8 mouse cellular contexts compared by ENCODE assay signal in genomic region chr10:75780769-75781578, GRCm38 (mm10). TPM values are rescaled to one million over a fixed set of nuclear protein-coding genes. Genes with fewer than 3 reads are reported as not detected.
DNase-seq lines count a peak whose midpoint lies in the region; ATAC-seq lines count a peak whose summit lies in the region.

TSS of gene Gm20441 (minus strand) at chr10:75780954.
TSS of gene Gstt3 (minus strand) at chr10:75781414.

- peak within 1 kb of the TSS; percentile 88 for H3K4me2 ChIP-seq in embryonic facial prominence, embryonic 15.5 days (replicated peaks)
- H3K4me2 ChIP-seq in heart, embryonic 12.5 days: peak within 1 kb of the TSS; percentile 96
- peak within 1 kb of the TSS; percentile 92 for H3K4me2 ChIP-seq in kidney, embryonic 14.5 days (replicated peaks; ENCODE audit: low read depth, low read length)

- DNase-seq in 416B (ENCODE audit: low read depth): peak; percentile 81
- peak; percentile 78 for DNase-seq in Muller cell, postnatal 12 days (ENCODE audit: inconsistent ontology term)
- peak; percentile 82 for DNase-seq in lung, postnatal 10 days
- DNase-seq in ovary, postnatal 36 days (ENCODE audit: low spot score): peak; percentile 57
- DNase-seq in right cerebral cortex, postnatal 25 days: no peak

- peaks cover 17% of the 10 kb centered on the region for H3K4me1 ChIP-seq in embryonic facial prominence, embryonic 15.5 days
- peaks cover 15% of the 10 kb centered on the region for H3K4me1 ChIP-seq in heart, embryonic 12.5 days (replicated peaks)
- no peaks in the 10 kb centered on the region; the same call in 1 of the 2 replicates for H3K4me1 ChIP-seq in kidney, embryonic 14.5 days (ENCODE audit: control insufficient read depth, insufficient read depth, low read length)

- H3K36me3 ChIP-seq in embryonic facial prominence, embryonic 15.5 days: no peaks in the 10 kb centered on the region
- no peaks in the 10 kb centered on the region for H3K36me3 ChIP-seq in heart, embryonic 12.5 days
- no peaks in the 10 kb centered on the region for H3K36me3 ChIP-seq in kidney, embryonic 14.5 days (ENCODE audit: control insufficient read depth, insufficient read depth, low read length)

- peak; percentile 71; the same call in 1 of the 2 replicates for ATAC-seq in embryonic facial prominence, embryonic 15.5 days (ENCODE audit: insufficient number of reproducible peaks, low FRiP score, low TSS enrichment, low read depth)
- peak; percentile 52; the same call in 1 of the 2 replicates for ATAC-seq in heart, embryonic 12.5 days (ENCODE audit: insufficient number of reproducible peaks, low FRiP score)
- peak; percentile 78 for ATAC-seq in kidney, embryonic 14.5 days (ENCODE audit: low FRiP score, low TSS enrichment)

- peak within 1 kb of the TSS; percentile 52 for H3K4me3 ChIP-seq in embryonic facial prominence, embryonic 15.5 days (replicated peaks)
- H3K4me3 ChIP-seq in heart, embryonic 12.5 days: peak within 1 kb of the TSS; percentile 49
- H3K4me3 ChIP-seq in kidney, embryonic 14.5 days (ENCODE audit: low read length): peak within 1 kb of the TSS; percentile 54

- WGBS in embryonic facial prominence, embryonic 15.5 days: under 1% methylated on average over 28 of the region's 28 CpGs
- WGBS in heart, embryonic 12.5 days: 2% methylated on average over 28 of the region's 28 CpGs
- WGBS in kidney, embryonic 14.5 days: 1% methylated on average over 28 of the region's 28 CpGs

- peaks cover 18% of the 10 kb centered on the region; the same call in 1 of the 2 replicates for H3K27me3 ChIP-seq in embryonic facial prominence, embryonic 15.5 days
- H3K27me3 ChIP-seq in heart, embryonic 12.5 days (replicated peaks): peaks cover 30% of the 10 kb centered on the region
- no peaks in the 10 kb centered on the region for H3K27me3 ChIP-seq in kidney, embryonic 14.5 days (ENCODE audit: control insufficient read depth, insufficient read depth, low read length)

- H3K9ac ChIP-seq in embryonic facial prominence, embryonic 15.5 days: peak within 1 kb of the TSS; percentile 45
- peak within 1 kb of the TSS; percentile 50 for H3K9ac ChIP-seq in heart, embryonic 12.5 days
- H3K9ac ChIP-seq in kidney, embryonic 14.5 days (ENCODE audit: low read depth, low read length): peak within 1 kb of the TSS; percentile 62

- no peaks in the 10 kb centered on the region for H3K9me3 ChIP-seq in embryonic facial prominence, embryonic 15.5 days (replicated peaks)
- no peaks in the 10 kb centered on the region for H3K9me3 ChIP-seq in heart, embryonic 12.5 days (replicated peaks)
- no peaks in the 10 kb centered on the region for H3K9me3 ChIP-seq in kidney, embryonic 14.5 days (ENCODE audit: control insufficient read depth, low read length)

- peak within 1 kb of the TSS; percentile 71 for H3K27ac ChIP-seq in embryonic facial prominence, embryonic 15.5 days (replicated peaks)
- no peak within 1 kb of the TSS for H3K27ac ChIP-seq in heart, embryonic 12.5 days (ENCODE audit: poor library complexity, severe bottlenecking)
- peak within 1 kb of the TSS; percentile 80 for H3K27ac ChIP-seq in kidney, embryonic 14.5 days (ENCODE audit: low read depth, low read length)

RNA-seq across cellular contexts. Expression of gene Gm20441, which starts in this region (rescaled TPM):
- not detected in 2 replicates for polyA plus RNA-seq in embryonic facial prominence, embryonic 15.5 days (2015; fragmentation: Nextera tagmentation; extraction: Ambion mirVana)
- polyA plus RNA-seq in heart, embryonic 12.5 days (2016; fragmentation: Nextera tagmentation; extraction: Ambion mirVana): not detected in 2 replicates
- not detected in 2 replicates for polyA plus RNA-seq in kidney, embryonic 14.5 days (2014; fragmentation: Nextera tagmentation; extraction: Ambion mirVana)

RNA-seq across cellular contexts. Expression of gene Gstt3, which starts in this region (rescaled TPM):
- 17.1 and 18.1 TPM in 2 replicates for polyA plus RNA-seq in embryonic facial prominence, embryonic 15.5 days (2015; fragmentation: Nextera tagmentation; extraction: Ambion mirVana)
- 2.7 and 3.2 TPM in 2 replicates for polyA plus RNA-seq in heart, embryonic 12.5 days (2016; fragmentation: Nextera tagmentation; extraction: Ambion mirVana)
- 29.7 and 43.4 TPM in 2 replicates for polyA plus RNA-seq in kidney, embryonic 14.5 days (2014; fragmentation: Nextera tagmentation; extraction: Ambion mirVana)
